Mouse (Mus musculus): Measurements from ENCODE around the gene Rpusd2. TPM values are rescaled to one million over a fixed set of nuclear protein-coding genes. Genes with fewer than 3 reads are reported as not detected.

The Rpusd2 gene
- polyA plus RNA-seq, 1 experiment from 2014 or later: 7.0 TPM

- no peaks in the 10 kb centered on the region for H3K9me3 ChIP-seq (ENCODE audit: control insufficient read depth, low read length)
- H3K4me1 ChIP-seq (ENCODE audit: control insufficient read depth, insufficient read depth, low read length): peaks cover 3% of the 10 kb centered on the region; the same call in 1 of the 2 replicates
- H3K4me3 ChIP-seq (ENCODE audit: low read depth, low read length): no peak overlapping the region
- H3K36me3 ChIP-seq (ENCODE audit: control insufficient read depth, insufficient read depth, low read length): peaks cover 2% of the 10 kb centered on the region
- no peak for DNase-seq (ENCODE audit: low spot score)
- no peak for ATAC-seq (ENCODE audit: insufficient read depth, low FRiP score, low TSS enrichment)
- no peak overlapping the region for H3K4me2 ChIP-seq (ENCODE audit: low read depth)
- WGBS: 75% methylated on average over 9 of the region's 9 CpGs
- H3K27me3 ChIP-seq (ENCODE audit: control insufficient read depth, insufficient read depth, low read length): no peaks in the 10 kb centered on the region
- no peak overlapping the region for H3K27ac ChIP-seq (ENCODE audit: low read depth, low read length)
- no peak overlapping the region for H3K9ac ChIP-seq (ENCODE audit: low read length)
Measured at GRCm38 (mm10) chr2:119024536-119025238, 9.9 kb upstream of the Rpusd2 start.

GRCm38 (mm10) chr2:119025239-119025616, 9.4 kb upstream of the Rpusd2 start:
- 80% methylated on average over 4 of the region's 4 CpGs for WGBS
- H3K9me3 ChIP-seq (ENCODE audit: control insufficient read depth, low read length): no peaks in the 10 kb centered on the region
- no peak overlapping the region for H3K4me2 ChIP-seq (ENCODE audit: low read depth)
- H3K36me3 ChIP-seq (ENCODE audit: control insufficient read depth, insufficient read depth, low read length): peaks cover 2% of the 10 kb centered on the region
- H3K4me1 ChIP-seq (ENCODE audit: control insufficient read depth, insufficient read depth, low read length): peaks cover 3% of the 10 kb centered on the region; the same call in 1 of the 2 replicates
- H3K27me3 ChIP-seq (ENCODE audit: control insufficient read depth, insufficient read depth, low read length): no peaks in the 10 kb centered on the region
- no peak overlapping the region for H3K9ac ChIP-seq (ENCODE audit: low read length)
- no peak for ATAC-seq (ENCODE audit: insufficient read depth, low FRiP score, low TSS enrichment)
- no peak overlapping the region for H3K4me3 ChIP-seq (ENCODE audit: low read depth, low read length)
- no peak overlapping the region for H3K27ac ChIP-seq (ENCODE audit: low read depth, low read length)
- no peak for DNase-seq (ENCODE audit: low spot score)

- Histone ChIP-seq H3K36me3 (ENCODE audit: control insufficient read depth, insufficient read depth, low read length) (no peaks in the 10 kb centered on the region; the same call in 1 of the 2 replicates), H3K9me3 (ENCODE audit: control insufficient read depth, low read length) (no peaks in the 10 kb centered on the region), H3K27me3 (ENCODE audit: control insufficient read depth, insufficient read depth, low read length) (no peaks in the 10 kb centered on the region), H3K4me2 (ENCODE audit: low read depth) (no peak overlapping the region), H3K27ac (ENCODE audit: low read depth, low read length) (no peak overlapping the region), H3K4me3 (ENCODE audit: low read depth, low read length) (no peak overlapping the region), H3K9ac (ENCODE audit: low read length) (no peak overlapping the region), H3K4me1 (ENCODE audit: control insufficient read depth, insufficient read depth, low read length) (peaks cover 3% of the 10 kb centered on the region; the same call in 1 of the 2 replicates)
- DNase-seq (ENCODE audit: low spot score) (no peak), ATAC-seq (ENCODE audit: insufficient read depth, low FRiP score, low TSS enrichment) (no peak)
- 90% methylated on average over 4 of the region's 4 CpGs for WGBS
Measured at GRCm38 (mm10) chr2:119026951-119027350, 7.6 kb upstream of the Rpusd2 start.

- 1% methylated on average over 28 of the region's 28 CpGs for whole genome bisulfite sequencing
- no peaks in the 10 kb centered on the region for H3K27me3 ChIP-seq (ENCODE audit: control insufficient read depth, insufficient read depth, low read length)
- H3K9me3 ChIP-seq (ENCODE audit: control insufficient read depth, low read length): no peaks in the 10 kb centered on the region
- H3K9ac ChIP-seq (ENCODE audit: low read length): peak within 1 kb of the TSS; percentile 63
- no peak within 1 kb of the TSS for H3K27ac ChIP-seq (ENCODE audit: low read depth, low read length)
- H3K4me2 ChIP-seq (ENCODE audit: low read depth): peak within 1 kb of the TSS; percentile 73
- peak within 1 kb of the TSS; percentile 58 for H3K4me3 ChIP-seq (ENCODE audit: low read depth, low read length)
- DNase-seq (ENCODE audit: low spot score) (peak; percentile 93), ATAC-seq (ENCODE audit: insufficient read depth, low FRiP score, low TSS enrichment) (peak; percentile 91)
- peaks cover 3% of the 10 kb centered on the region; the same call in 1 of the 2 replicates for H3K4me1 ChIP-seq (ENCODE audit: control insufficient read depth, insufficient read depth, low read length)
- H3K36me3 ChIP-seq (ENCODE audit: control insufficient read depth, insufficient read depth, low read length): no peaks in the 10 kb centered on the region
Measured at GRCm38 (mm10) chr2:119028941-119029551, 5.5 kb upstream of the Rpusd2 start, which contains the start of gene Ccdc32. Gene Ccdc32 (minus strand): TSS chr2:119029393.

GRCm38 (mm10) chr2:119032191-119032590, 2.4 kb upstream of the Rpusd2 start:
- H3K27me3 ChIP-seq (ENCODE audit: control insufficient read depth, insufficient read depth, low read length): no peaks in the 10 kb centered on the region
- no peak for DNase-seq (ENCODE audit: low spot score)
- WGBS: 74% methylated on average over 4 of the region's 4 CpGs

GRCm38 (mm10) chr2:119035397-119035745, 781 bp downstream of the Rpusd2 start:
- DNase-seq (ENCODE audit: low spot score) (no peak), ATAC-seq (ENCODE audit: insufficient read depth, low FRiP score, low TSS enrichment) (no peak)
- peaks cover 5% of the 10 kb centered on the region; the same call in 1 of the 2 replicates for H3K4me1 ChIP-seq (ENCODE audit: control insufficient read depth, insufficient read depth, low read length)
- 9% methylated on average over 7 of the region's 7 CpGs for WGBS
- peaks cover 8% of the 10 kb centered on the region for H3K36me3 ChIP-seq (ENCODE audit: control insufficient read depth, insufficient read depth, low read length)
- H3K27ac ChIP-seq (ENCODE audit: low read depth, low read length): peak overlapping the region; percentile 85
- peak overlapping the region; percentile 50 for H3K4me2 ChIP-seq (ENCODE audit: low read depth)
- no peaks in the 10 kb centered on the region for H3K9me3 ChIP-seq (ENCODE audit: control insufficient read depth, low read length)
- H3K4me3 ChIP-seq (ENCODE audit: low read depth, low read length): peak overlapping the region; percentile 74
- H3K9ac ChIP-seq (ENCODE audit: low read length): peak overlapping the region; percentile 85
- H3K27me3 ChIP-seq (ENCODE audit: control insufficient read depth, insufficient read depth, low read length): no peaks in the 10 kb centered on the region

More at GRCm38 (mm10) chr2:119032191-119032590, 2.4 kb upstream of the Rpusd2 start:
- H3K36me3 ChIP-seq (ENCODE audit: control insufficient read depth, insufficient read depth, low read length): no peaks in the 10 kb centered on the region
- H3K4me3 ChIP-seq (ENCODE audit: low read depth, low read length): no peak overlapping the region
- H3K9ac ChIP-seq (ENCODE audit: low read length): no peak overlapping the region
- no peak overlapping the region for H3K4me2 ChIP-seq (ENCODE audit: low read depth)
- H3K27ac ChIP-seq (ENCODE audit: low read depth, low read length): no peak overlapping the region
- peaks cover 8% of the 10 kb centered on the region; the same call in 1 of the 2 replicates for H3K4me1 ChIP-seq (ENCODE audit: control insufficient read depth, insufficient read depth, low read length)
- no peak for ATAC-seq (ENCODE audit: insufficient read depth, low FRiP score, low TSS enrichment)
- no peaks in the 10 kb centered on the region for H3K9me3 ChIP-seq (ENCODE audit: control insufficient read depth, low read length)

GRCm38 (mm10) chr2:119040882-119041281, 6.3 kb downstream of the Rpusd2 start:
- DNase-seq (ENCODE audit: low spot score) (no peak), ATAC-seq (ENCODE audit: insufficient read depth, low FRiP score, low TSS enrichment) (no peak)
- no peak overlapping the region for H3K9ac ChIP-seq (ENCODE audit: low read length)
- WGBS: 58% methylated on average over 4 of the region's 4 CpGs
- no peak overlapping the region for H3K4me2 ChIP-seq (ENCODE audit: low read depth)
- no peaks in the 10 kb centered on the region for H3K9me3 ChIP-seq (ENCODE audit: control insufficient read depth, low read length)
- no peaks in the 10 kb centered on the region for H3K4me1 ChIP-seq (ENCODE audit: control insufficient read depth, insufficient read depth, low read length)
- H3K27ac ChIP-seq (ENCODE audit: low read depth, low read length): no peak overlapping the region
- no peaks in the 10 kb centered on the region for H3K27me3 ChIP-seq (ENCODE audit: control insufficient read depth, insufficient read depth, low read length)
- H3K4me3 ChIP-seq (ENCODE audit: low read depth, low read length): no peak overlapping the region
- peaks cover 8% of the 10 kb centered on the region for H3K36me3 ChIP-seq (ENCODE audit: control insufficient read depth, insufficient read depth, low read length)

- Histone ChIP-seq H3K27ac (ENCODE audit: low read depth, low read length) (no peak overlapping the region), H3K4me1 (ENCODE audit: control insufficient read depth, insufficient read depth, low read length) (no peaks in the 10 kb centered on the region; the same call in 1 of the 2 replicates), H3K9ac (ENCODE audit: low read length) (no peak overlapping the region), H3K4me2 (ENCODE audit: low read depth) (no peak overlapping the region), H3K27me3 (ENCODE audit: control insufficient read depth, insufficient read depth, low read length) (no peaks in the 10 kb centered on the region), H3K36me3 (ENCODE audit: control insufficient read depth, insufficient read depth, low read length) (no peaks in the 10 kb centered on the region; the same call in 1 of the 2 replicates), H3K9me3 (ENCODE audit: control insufficient read depth, low read length) (no peaks in the 10 kb centered on the region), H3K4me3 (ENCODE audit: low read depth, low read length) (no peak overlapping the region)
- WGBS: 58% methylated on average over 2 of the region's 2 CpGs
- DNase-seq (ENCODE audit: low spot score): no peak
- no peak for ATAC-seq (ENCODE audit: insufficient read depth, low FRiP score, low TSS enrichment)
Measured at GRCm38 (mm10) chr2:119045163-119045562, 10.6 kb downstream of the Rpusd2 start.
